Mouse (Mus musculus): ENCODE data around the gene Ddr2.
"Not testable (repeated sequence)": the region's sequence is repeated elsewhere in the genome, so short reads cannot be mapped to it uniquely, and the experiment has no call there.

Ddr2 gene

GRCm38 (mm10) chr1:170102814-170103213 lies 7.7 kb downstream of the Ddr2 start:
- DNase-seq (ENCODE audit: low spot score in 2 of 2) = not testable (repeated sequence)

GRCm38 (mm10) chr1:170086631-170087030 lies 23.9 kb downstream of the Ddr2 start:
- DNase-seq (ENCODE audit: low spot score in 2 of 2) = no peak

DNA sequence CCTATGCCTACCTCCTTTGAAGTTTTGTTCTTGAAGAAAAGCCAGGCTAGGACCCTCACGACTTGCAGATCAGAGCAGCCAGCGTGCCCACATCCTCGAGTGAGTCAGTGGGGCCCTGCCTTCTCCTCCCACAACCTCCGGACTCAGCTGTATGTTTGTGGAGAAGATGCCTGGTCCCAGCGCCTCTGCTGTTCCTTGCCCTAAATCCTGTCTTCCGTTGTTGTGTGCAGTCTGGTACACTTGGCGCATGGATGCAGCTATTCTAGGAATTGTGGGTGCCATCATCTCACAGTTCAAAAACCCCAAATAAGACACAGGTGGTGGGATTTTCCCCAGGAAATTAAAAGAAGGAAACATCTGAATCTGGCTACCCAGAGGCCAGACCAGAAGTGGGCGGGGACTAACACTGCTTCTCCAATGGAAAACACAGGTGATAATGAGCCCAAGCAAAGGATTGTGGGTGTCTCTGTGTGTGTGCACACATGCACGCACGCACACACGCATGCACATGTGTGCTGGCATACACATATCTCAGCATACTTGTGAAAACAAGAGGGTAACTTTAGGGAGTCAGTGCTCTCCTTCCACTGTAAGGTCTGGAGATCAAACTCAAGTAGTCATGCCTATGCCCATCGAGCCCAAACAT lies 26.3 kb downstream of the Ddr2 start:
- no peak for DNase-seq (ENCODE audit: low spot score in 2 of 2)

DNA sequence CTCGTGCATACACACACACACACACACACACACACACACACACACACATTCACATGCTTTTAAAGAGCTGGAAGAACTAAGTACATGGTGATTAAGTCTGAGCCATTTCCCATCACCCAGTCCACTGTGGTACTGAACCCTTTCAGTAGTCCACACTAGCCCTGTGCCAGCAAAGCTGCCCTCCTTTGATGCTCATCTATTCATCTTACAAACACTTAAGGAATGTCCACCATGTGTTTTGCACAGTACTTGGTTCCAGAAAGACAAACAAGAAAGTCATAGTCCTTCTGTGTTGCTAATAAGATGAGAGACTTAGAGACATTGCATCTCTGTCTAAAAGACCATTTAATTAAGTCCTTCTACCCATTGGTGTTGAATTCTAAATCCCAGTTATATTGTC lies 29.7 kb downstream of the Ddr2 start:
- DNase-seq (ENCODE audit: low spot score in 2 of 2) = no peak

DNA sequence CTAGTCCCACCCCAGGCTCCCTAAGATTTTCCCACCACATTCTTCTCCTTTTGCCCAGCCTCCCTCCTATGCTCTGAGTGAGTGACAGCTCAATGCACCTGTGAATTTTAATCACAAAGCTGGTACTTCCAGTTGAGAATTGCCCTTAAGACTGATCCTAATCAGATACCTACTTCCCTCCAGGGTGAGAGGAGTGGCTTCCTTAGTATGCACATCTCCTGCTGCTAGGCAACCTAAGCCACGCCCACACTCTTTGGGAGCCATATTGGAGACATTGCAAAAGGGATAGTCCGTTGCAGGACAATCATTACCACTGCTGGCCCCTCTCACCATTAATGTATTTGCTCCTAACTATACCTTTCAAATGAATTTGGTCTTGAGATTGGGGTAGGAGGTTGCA lies 31.1 kb downstream of the Ddr2 start:
- no peak for DNase-seq (ENCODE audit: low spot score in 2 of 2)

DNA sequence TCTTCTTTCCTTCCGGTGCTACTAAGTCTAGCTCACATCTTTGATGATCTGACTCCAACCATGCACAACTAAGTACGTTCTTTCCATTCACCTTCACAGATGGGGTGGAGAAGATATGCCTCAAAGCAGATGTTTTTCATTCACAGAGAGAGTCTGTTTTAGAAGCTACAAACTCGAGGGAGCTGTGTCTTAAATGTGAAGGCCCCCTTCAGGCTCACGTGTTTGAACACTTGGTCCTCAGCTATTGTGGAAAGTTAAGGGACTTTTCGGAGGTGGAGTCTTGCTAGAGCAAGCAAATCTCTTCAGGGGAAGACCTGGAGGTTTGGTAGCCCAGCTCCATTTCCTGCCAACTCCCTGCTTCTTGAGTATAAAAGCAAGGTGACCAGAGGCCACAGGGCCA lies 34.2 kb downstream of the Ddr2 start:
- no peak for DNase-seq (ENCODE audit: low spot score in 2 of 2)

GRCm38 (mm10) chr1:170073768-170074167 lies 36.8 kb downstream of the Ddr2 start:
- no peak for DNase-seq (ENCODE audit: low spot score in 2 of 2)

DNA sequence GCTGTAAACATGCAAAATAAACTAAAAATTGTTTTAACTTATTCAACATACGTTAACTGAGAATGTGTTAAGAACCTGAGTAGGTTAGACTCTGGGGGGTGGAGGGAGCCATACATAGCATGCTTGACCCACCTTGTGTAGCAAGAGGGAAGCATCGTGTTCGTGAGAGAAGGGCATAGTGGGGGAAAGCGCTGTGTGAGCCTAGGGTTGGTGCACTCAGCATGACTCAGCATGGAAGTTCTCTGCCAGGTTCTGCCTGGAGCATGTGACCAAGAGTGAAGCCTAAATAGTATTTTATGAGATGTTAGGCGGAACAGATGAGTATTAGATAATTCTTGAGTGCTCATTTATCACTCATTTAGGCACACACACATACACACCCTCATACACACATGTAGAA lies 41.4 kb downstream of the Ddr2 start:
- DNase-seq (ENCODE audit: low spot score in 2 of 2) = no peak

DNA sequence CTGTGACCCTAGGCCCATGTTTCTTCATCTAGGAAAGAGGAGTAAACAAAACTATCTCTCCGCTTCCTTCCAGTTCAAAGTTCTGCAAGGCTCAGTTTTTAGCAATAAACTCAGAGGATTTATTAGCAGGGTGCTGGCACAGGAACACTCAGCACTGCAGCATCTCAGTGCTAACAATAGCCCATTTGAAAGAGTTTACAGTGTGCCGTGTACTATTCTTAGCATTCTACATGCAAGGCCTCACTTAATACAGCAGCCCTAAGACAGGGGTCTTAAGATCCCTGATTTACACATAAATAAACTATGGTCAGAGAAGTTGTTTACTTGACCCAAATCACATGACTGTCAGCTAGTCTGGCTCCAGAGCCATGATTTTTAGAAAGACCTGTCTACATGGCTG lies 44.6 kb downstream of the Ddr2 start:
- no peak for DNase-seq (ENCODE audit: low spot score in 2 of 2)

- no peak for DNase-seq (ENCODE audit: low spot score in 2 of 2)
Measured at GRCm38 (mm10) chr1:170065009-170065408, 45.6 kb downstream of the Ddr2 start.

DNA sequence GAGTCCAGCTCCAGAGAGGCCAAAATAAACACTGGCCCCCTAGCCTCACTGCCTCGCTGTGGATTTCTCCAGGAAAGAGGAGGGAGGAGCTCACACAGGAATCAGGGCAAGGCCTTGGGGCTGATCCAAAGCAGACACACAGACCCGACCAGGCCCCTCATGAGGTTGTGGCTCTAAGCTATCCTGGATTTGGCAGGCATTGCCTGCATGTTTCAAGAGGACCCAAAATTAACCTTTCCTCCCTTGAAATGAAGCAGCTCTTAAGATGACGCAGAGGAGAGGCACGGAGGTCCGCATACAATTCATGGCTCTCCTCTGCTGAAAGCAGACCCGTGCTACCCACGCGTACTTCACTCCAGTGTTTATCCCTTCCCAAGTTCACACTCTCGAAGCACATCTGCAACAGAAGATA lies 46.5 kb downstream of the Ddr2 start:
- no peak for DNase-seq (ENCODE audit: low spot score in 2 of 2)

DNA sequence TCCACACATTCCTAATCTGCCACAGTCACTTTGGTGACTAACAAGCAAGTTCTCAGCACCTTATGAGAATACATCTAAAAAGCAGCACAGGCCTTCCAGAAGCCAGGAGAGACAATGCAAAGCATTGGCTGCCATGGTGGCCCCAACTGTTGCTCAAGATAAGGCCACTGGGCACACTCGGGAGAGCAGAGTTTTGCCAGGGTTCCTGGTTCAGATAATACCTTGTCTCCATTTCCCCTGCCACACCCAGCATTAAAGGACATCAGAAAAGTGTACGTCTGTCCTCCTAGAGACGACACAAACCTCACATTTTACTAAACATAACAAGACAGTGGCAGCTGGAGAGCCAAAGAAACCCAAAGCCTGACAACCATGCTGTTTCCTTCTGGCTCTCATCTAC lies 50.3 kb downstream of the Ddr2 start:
- no peak for DNase-seq (ENCODE audit: low spot score in 2 of 2)

GRCm38 (mm10) chr1:170059347-170059746 lies 51.2 kb downstream of the Ddr2 start:
- DNase-seq (ENCODE audit: low spot score in 2 of 2) = no peak

DNA sequence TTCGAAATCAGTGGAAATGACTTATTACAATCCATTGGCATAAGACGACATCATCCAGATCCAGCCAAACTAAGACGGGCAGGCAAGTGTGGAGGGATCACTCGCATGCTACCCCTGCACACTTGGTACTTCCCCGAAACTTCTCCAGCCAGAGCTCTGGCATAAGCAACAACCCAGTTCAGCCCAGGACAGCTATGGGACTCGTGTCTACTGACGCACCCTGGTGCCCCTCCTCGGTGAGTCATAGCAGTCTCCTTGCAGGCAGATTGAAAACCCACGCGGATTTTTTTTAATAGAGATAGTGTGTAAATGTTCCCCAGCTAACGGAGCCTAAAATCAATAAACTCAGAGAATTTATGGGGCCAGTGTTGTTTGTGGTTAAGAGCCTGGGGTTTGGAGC lies 52.5 kb downstream of the Ddr2 start:
- DNase-seq (ENCODE audit: low spot score in 2 of 2) = no peak

DNA sequence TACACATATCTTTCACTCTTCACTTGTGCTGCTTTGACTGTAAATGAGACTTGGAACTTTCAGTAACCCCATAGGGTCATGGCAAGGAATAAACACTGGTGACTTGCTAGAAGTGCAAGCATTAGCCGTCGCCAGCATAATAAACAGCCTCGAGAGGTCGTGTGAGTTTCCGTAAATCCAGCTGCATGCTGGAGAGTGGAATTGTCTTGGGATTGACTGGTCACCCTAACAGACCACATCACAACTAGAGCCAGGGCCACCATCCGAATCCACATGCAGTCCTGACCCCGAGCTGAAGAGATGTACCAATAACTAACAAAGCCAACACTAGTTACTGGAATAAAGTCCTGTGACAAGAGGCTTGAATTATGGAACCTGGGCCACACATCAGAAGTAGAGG lies 53.0 kb downstream of the Ddr2 start:
- DNase-seq (ENCODE audit: low spot score in 2 of 2) = no peak

DNA sequence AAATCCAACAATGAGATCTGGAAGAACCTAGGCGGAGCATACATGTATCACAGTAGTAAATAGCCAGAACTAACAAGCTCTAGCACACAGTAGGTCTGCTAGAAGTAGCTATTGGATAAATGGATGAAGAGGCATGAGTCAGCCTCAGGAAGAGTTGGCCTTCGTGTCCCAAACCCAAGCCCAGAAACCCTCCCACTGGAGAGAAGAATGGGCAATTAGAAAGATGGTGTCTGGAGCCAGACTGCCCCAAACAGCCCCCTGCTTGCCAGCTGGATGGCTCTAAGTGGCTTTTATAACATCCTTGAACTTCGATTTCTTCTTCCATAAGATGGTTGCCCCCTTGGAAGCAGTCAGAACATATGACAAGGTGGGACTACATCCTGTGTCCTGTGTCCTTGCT lies 53.6 kb downstream of the Ddr2 start:
- no peak for DNase-seq (ENCODE audit: low spot score in 2 of 2)

DNA sequence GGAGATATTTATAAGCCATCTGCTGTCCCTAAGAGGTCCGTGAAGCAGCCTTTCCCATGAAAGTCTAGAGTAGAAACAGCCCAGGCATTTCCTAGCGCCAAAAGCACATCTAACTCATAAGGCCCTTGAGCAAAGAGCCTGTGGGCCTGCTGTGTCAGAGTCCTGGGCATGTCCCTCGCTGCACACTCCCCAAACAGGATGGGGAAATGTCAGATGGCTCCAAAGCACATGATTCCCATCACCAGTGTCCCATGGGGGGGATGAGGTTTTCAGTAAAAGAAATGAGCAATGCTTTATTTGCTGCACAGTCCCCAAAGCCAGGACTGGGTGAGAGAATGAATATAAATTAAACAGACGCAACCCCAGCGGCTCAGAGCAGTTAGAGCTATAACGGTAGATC lies 54.3 kb downstream of the Ddr2 start:
- no peak for DNase-seq (ENCODE audit: low spot score in 2 of 2)

- DNase-seq (ENCODE audit: low spot score in 2 of 2) = no peak
Measured at GRCm38 (mm10) chr1:170052469-170053065, 58.0 kb downstream of the Ddr2 start.

- no peak for DNase-seq (ENCODE audit: low spot score in 2 of 2)
Measured at GRCm38 (mm10) chr1:170051631-170052177, 58.9 kb downstream of the Ddr2 start.

GRCm38 (mm10) chr1:170048434-170048833 lies 62.1 kb downstream of the Ddr2 start:
- no peak for DNase-seq (ENCODE audit: low spot score in 2 of 2)

- no peak for DNase-seq (ENCODE audit: low spot score in 2 of 2)
Measured at GRCm38 (mm10) chr1:170044726-170045471, 65.7 kb downstream of the Ddr2 start.

- no peak for DNase-seq (ENCODE audit: low spot score in 2 of 2)
Measured at GRCm38 (mm10) chr1:170043753-170044152, 66.8 kb downstream of the Ddr2 start.

GRCm38 (mm10) chr1:170042996-170043395 lies 67.6 kb downstream of the Ddr2 start:
- DNase-seq (ENCODE audit: low spot score in 2 of 2) = no peak

Data from frontal cortex, postnatal 14 days (tissue).